In the genomic region with DNA sequence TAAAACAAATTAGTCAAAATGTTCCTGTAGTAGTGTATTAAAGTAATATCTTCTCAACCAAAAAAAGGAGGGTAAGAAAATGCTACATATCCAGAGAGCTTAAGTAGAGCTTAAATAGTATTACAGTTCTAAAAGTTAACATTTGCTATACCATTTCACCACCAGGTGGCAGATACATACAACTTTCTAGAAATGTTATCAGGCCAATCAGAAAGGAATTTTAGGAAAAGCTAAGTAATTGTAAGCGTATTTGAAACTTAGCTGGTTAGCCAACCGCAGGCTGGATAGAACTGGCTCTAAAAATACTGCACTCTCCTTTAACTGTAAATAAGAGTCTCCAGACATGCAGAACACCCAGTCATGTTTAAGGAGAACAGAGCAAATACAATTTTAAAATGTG, we compare ENCODE assay signal across 10 mouse cellular contexts. TPM values are rescaled to one million over a fixed set of nuclear protein-coding genes. Genes with fewer than 3 reads are reported as not detected.
DNase-seq lines count a peak whose midpoint lies in the region; ATAC-seq lines count a peak whose summit lies in the region.
"Had no signal": no experiment of that assay in that cellular context is flagged by ENCODE, and none has a peak within 500 bp of the region (broad histone marks: within the 10 kb centered on the region; RNA-seq: fewer than 3 reads in every experiment).

No protein-coding gene starts in this region.

- no peak for ATAC-seq in inflammation-experienced regulatory T-cells, adult 6 months

- DNase-seq in kidney, adult 9 months, result peak; percentile 83
- no peak for DNase-seq in kidney, postnatal 4 days
- DNase-seq in A20 (ENCODE audit: low read depth, low spot score), result peak; percentile 52
- DNase-seq in ES-CJ7 (ENCODE audit: low read depth, low spot score), result peak; percentile 56
- DNase-seq in fibroblast of lung, adult 2 months (ENCODE audit: low read depth), result peak; percentile 65
- no peak for DNase-seq in urinary bladder, adult 2 months (ENCODE audit: low spot score)
- DNase-seq in layer of hippocampus, postnatal 25 days (ENCODE audit: extremely low spot score in 1 of 2, low spot score in 1 of 2), result no peak
- DNase-seq: liver, embryonic 13.5 days had no signal

RNA-seq across cellular contexts. Expression of gene Neo1, which starts 22.9 kb away (rescaled TPM):
- 27.0 and 38.7 TPM in 2 replicates for polyA plus RNA-seq in urinary bladder, adult 2 months (2012; rRNA removed)
- 10 to 100 TPM; 86.9 to 88.5 TPM for total RNA-seq in layer of hippocampus, postnatal 25 days (2021)
- under 1 TPM in 1 of 3 experiments, not detected in 2; 0.05 TPM for polyA plus RNA-seq in inflammation-experienced regulatory T-cells, adult 6 months (2017; shearing (Covaris generic))
- polyA plus RNA-seq: erythroblast, embryonic 14.5 days had no signal

Comparison
In these comparisons a context has a peak if more than half of its experiments do, and no peak if none do; other contexts are left out.
1. DNase-seq: peak in kidney, adult 9 months (single experiment), A20 (single experiment), ES-CJ7 (single experiment) and fibroblast of lung, adult 2 months (single experiment); none in kidney, postnatal 4 days (0 of 2), urinary bladder, adult 2 months (single experiment) and layer of hippocampus, postnatal 25 days (0 of 2).
2. RNA of gene Neo1, which starts 22.9 kb away (polyA plus RNA-seq): 27.0 to 38.7 TPM in urinary bladder, adult 2 months; 0.05 TPM in inflammation-experienced regulatory T-cells, adult 6 months; every median in the first group is over 10 times any median in the second.